Mouse (Mus musculus) CH12.LX (cell line): ENCODE measurements at regions not wholly inside any gene's neighbourhood (a gene's known extent, or its start where the extent isn't known, plus 50 kb on each side); places are given as distances from the start of the nearest gene placed in this dataset.

Experiments
- DNase-seq: peaks from one replicate; pipeline ENCODE4 v3.0.0-alpha.2; 2013; ENCODE audit errors: extremely low read depth
- H3K27ac ChIP-seq: 2 replicates; pipeline ENCODE4 v1.5.1; 2012; ENCODE audit warnings: low read depth, mild to moderate bottlenecking, control low read depth, moderate library complexity; ENCODE audit not compliant: insufficient read depth
- H3K27me3 ChIP-seq: replicated peaks from 2 replicates; pipeline ENCODE3; 2012; ENCODE audit warnings: inconsistent platforms
- H3K36me3 ChIP-seq, 2 experiments: replicated peaks in 1 of 2; 2 replicates each; pipeline versions ENCODE3 to v1.6.1; 2012; ENCODE audit warnings: inconsistent platforms in 1 of 2, low read length in 1 of 2, mild to moderate bottlenecking in 1 of 2, mixed read lengths in 1 of 2, moderate library complexity in 1 of 2; ENCODE audit not compliant: control insufficient read depth in 1 of 2, insufficient read depth in 1 of 2
- H3K4me1 ChIP-seq, 2 experiments: 2 replicates each; pipeline ENCODE4 v1.6.1; 2012; ENCODE audit warnings: inconsistent platforms in 1 of 2, moderate library complexity in 1 of 2; ENCODE audit not compliant: insufficient read depth in 2 of 2, control insufficient read depth in 1 of 2
- H3K4me2 ChIP-seq: 2 replicates; pipeline ENCODE4 v1.6.1; 2012; ENCODE audit warnings: low read depth, mild to moderate bottlenecking, control low read depth; ENCODE audit not compliant: poor library complexity, insufficient read depth, severe bottlenecking
- H3K4me3 ChIP-seq, 3 experiments: fragments of 150-350 bp in 1 of 3; sonication (generic) in 1 of 3; replicated peaks in 1 of 3; 2 replicates each; pipeline versions ENCODE3 to v1.5.1; 2011 to 2012; ENCODE audit warnings: low read depth in 2 of 3, low read length in 2 of 3, mild to moderate bottlenecking in 2 of 3, moderate library complexity in 2 of 3, control low read depth in 1 of 3, improper control_type of control experiment in 1 of 3, inconsistent platforms in 1 of 3, mixed read lengths in 1 of 3; ENCODE audit not compliant: poor library complexity in 1 of 3
- H3K79me2 ChIP-seq: replicated peaks from 2 replicates; pipeline ENCODE4 v1.6.1; 2012; ENCODE audit warnings: mild to moderate bottlenecking, moderate library complexity; ENCODE audit not compliant: control insufficient read depth, poor library complexity, insufficient read depth, severe bottlenecking; ENCODE audit errors: extremely low read depth
- H3K9ac ChIP-seq: 2 replicates; pipeline ENCODE4 v1.6.1; 2012; ENCODE audit warnings: low read depth, mild to moderate bottlenecking, control low read depth, moderate library complexity; ENCODE audit not compliant: insufficient read depth
- H3K9me3 ChIP-seq: replicated peaks from 2 replicates; pipeline ENCODE3; 2012; ENCODE audit warnings: low read length, inconsistent platforms, mixed read lengths
- CHD2 ChIP-seq: IDR thresholded peaks from 2 replicates; pipeline ENCODE4 v1.6.1; 2011; ENCODE audit warnings: low read length, improper control_type of control experiment
- ELF1 ChIP-seq: IDR thresholded peaks from 2 replicates; pipeline ENCODE4 v1.6.1; 2014; ENCODE audit warnings: low read depth, mild to moderate bottlenecking, inconsistent platforms, low read length, improper control_type of control experiment
- GABPA ChIP-seq: IDR thresholded peaks from 2 replicates; pipeline ENCODE4 v1.6.1; 2012; ENCODE audit warnings: low read depth, low read length, improper control_type of control experiment, inconsistent platforms; ENCODE audit not compliant: insufficient replicate concordance
- IRF4 ChIP-seq: IDR thresholded peaks from 2 replicates; pipeline ENCODE4 v1.6.1; 2014; ENCODE audit warnings: low read depth, mild to moderate bottlenecking, inconsistent platforms, low read length, improper control_type of control experiment
- MAX ChIP-seq: IDR thresholded peaks from 2 replicates; pipeline ENCODE4 v1.6.1; 2011; ENCODE audit warnings: low read length, improper control_type of control experiment
- MAZ ChIP-seq: IDR thresholded peaks from 2 replicates; pipeline ENCODE4 v1.6.1; 2012; ENCODE audit warnings: low read depth, mild to moderate bottlenecking, inconsistent platforms, low read length, improper control_type of control experiment, moderate library complexity
- NELFE ChIP-seq: IDR thresholded peaks from 2 replicates; pipeline ENCODE4 v1.6.1; 2011; ENCODE audit warnings: low read depth, low read length, improper control_type of control experiment
- POLR2A ChIP-seq: IDR thresholded peaks from 2 replicates; pipeline ENCODE4 v1.6.1; 2011; ENCODE audit warnings: low read depth, mild to moderate bottlenecking, improper control_type of control experiment, low read length
- POLR2AphosphoS2 ChIP-seq: IDR thresholded peaks from 2 replicates; pipeline ENCODE4 v1.6.1; 2011; ENCODE audit warnings: low read depth, low read length, improper control_type of control experiment
- RAD21 ChIP-seq: IDR thresholded peaks from 2 replicates; pipeline ENCODE4 v1.6.1; 2011; ENCODE audit warnings: low read depth, mild to moderate bottlenecking, low read length, improper control_type of control experiment, moderate library complexity
- SIN3A ChIP-seq: IDR thresholded peaks from 2 replicates; pipeline ENCODE4 v1.6.1; 2012; ENCODE audit warnings: low read length, improper control_type of control experiment, inconsistent platforms
- TBP ChIP-seq: conservative IDR thresholded peaks from 2 replicates; pipeline ENCODE4 v1.6.1; 2011; ENCODE audit warnings: low read depth, low read length, improper control_type of control experiment
- TCF12 ChIP-seq: IDR thresholded peaks from 2 replicates; pipeline ENCODE4 v1.6.1; 2014; ENCODE audit warnings: low read depth, mild to moderate bottlenecking, inconsistent platforms, low read length, improper control_type of control experiment
- USF1 ChIP-seq: IDR thresholded peaks from 2 replicates; pipeline ENCODE4 v1.6.1; 2014; ENCODE audit warnings: low read depth, mild to moderate bottlenecking, inconsistent platforms, low read length, improper control_type of control experiment
- ZKSCAN1 ChIP-seq: IDR thresholded peaks from 2 replicates; pipeline ENCODE4 v1.6.1; 2012; ENCODE audit warnings: low read depth, inconsistent platforms, low read length, improper control_type of control experiment, borderline replicate concordance
- dilution Hi-C: fragments of 300-500 bp; cut with MboI; formaldehyde crosslinking; loops from 2 replicates; pipeline ENCODE4 v1.14.3; 2020; ENCODE audit warnings: low sequenced_read_pairs; ENCODE audit not compliant: extremely low pct_unique_long_range_greater_than_20kb, extremely low pct_ligation_motif_present
- in situ Hi-C: fragments of 300-500 bp; cut with MboI; formaldehyde crosslinking; loops from 3 replicates; pipeline ENCODE4 v1.14.3; 2019; ENCODE audit warnings: low sequenced_read_pairs, low pct_ligation_motif_present, low pct_unique_long_range_greater_than_20kb, mixed read lengths

DNA sequence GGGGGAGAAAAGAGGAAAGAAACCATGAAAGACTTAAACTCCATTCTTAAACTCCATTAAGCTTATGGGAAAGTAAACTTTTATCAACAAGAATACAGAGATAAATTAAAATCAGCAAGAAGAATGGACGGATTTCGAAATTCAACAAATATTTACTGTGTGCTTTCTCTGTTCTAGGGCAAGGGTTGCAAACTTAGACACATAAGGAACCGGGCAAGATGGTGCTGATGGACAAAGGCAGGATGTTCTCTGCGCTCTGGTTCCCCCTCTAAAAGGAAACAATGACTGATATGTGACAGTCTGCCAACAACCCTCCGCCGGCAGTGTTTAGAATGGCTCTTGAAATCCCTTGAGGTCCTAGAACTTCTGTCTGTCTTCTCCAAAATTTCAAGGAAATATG, 99.0 kb upstream of the Bmp2 start:
- Histone ChIP-seq H3K4me2 (no peak overlapping the region), H3K9me3 (peaks cover 17% of the 10 kb centered on the region), H3K27me3 (no peaks in the 10 kb centered on the region), H3K36me3 (no peaks in the 10 kb centered on the region), H3K27ac (no peak overlapping the region), H3K4me3 (no peak overlapping the region), H3K4me1 (no peaks in the 10 kb centered on the region), H3K9ac (no peak overlapping the region), H3K79me2 (no peaks in the 10 kb centered on the region)
- in situ Hi-C loops (no loop called here), dilution Hi-C loops (no loop called here)
- no peak for TF ChIP-seq ELF1
- no peak for TF ChIP-seq TCF12
- no peak for TF ChIP-seq IRF4
- TF ChIP-seq ZKSCAN1 = no peak
- TF ChIP-seq CHD2 = no peak
- TF ChIP-seq RAD21 = no peak
- TF ChIP-seq TBP = no peak
- TF ChIP-seq USF1 = no peak
- no peak for TF ChIP-seq MAX
- no peak for TF ChIP-seq POLR2A
- TF ChIP-seq MAZ = no peak
- TF ChIP-seq GABPA = no peak
- no peak for DNase-seq

DNA sequence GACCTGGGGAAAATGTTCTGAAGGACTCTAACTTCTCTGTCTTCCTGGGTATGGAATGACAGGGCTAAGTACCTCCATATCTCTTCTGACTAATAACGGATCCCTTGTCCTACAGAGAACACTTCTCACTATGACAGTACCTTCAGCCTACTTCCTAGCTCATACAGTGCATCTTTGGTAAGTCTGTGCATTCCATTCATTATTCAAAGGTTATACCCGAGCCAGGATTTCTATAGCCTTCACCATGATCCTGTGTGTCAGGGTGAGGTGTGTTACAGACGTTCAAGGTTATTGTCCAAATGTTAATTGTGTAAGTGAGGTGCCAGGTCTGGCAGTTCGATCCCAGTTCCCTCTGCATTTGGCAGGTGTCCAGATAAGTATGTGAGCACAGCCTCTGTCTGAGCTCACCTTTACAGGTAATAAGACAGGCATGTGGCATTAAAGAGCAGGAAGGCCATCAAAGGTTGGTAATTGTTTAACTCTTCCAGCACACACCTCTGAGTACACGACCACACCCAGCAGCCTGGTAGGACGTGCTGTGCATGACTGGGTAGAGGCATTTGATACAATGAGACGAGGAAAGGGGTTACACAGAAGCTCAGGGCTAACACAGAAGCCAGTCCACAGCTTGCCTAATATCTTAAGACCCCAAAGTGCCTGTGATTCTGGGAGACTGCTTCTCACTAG, 96.3 kb upstream of the Bmp2 start:
- DNase-seq = no peak
- no peaks in the 10 kb centered on the region for H3K36me3 ChIP-seq
- in situ Hi-C loops = no loop called here
- TF ChIP-seq SIN3A (no peak), POLR2A (no peak), NELFE (no peak), POLR2AphosphoS2 (no peak), CHD2 (no peak)
- TF ChIP-seq, all 38 proteins: peak for 0
- H3K27ac ChIP-seq = no peak overlapping the region
- dilution Hi-C loops = no loop called here
- H3K27me3 ChIP-seq = no peaks in the 10 kb centered on the region
- H3K4me2 ChIP-seq = no peak overlapping the region
- peaks cover 0 to 13% of the 10 kb centered on the region in 2 experiments; a peak in 1 of 4 replicates for H3K4me1 ChIP-seq
- H3K4me3 ChIP-seq = no peak overlapping the region
- H3K9ac ChIP-seq = no peak overlapping the region
- peaks cover 15% of the 10 kb centered on the region for H3K9me3 ChIP-seq
- H3K79me2 ChIP-seq = no peaks in the 10 kb centered on the region
